Mouse (Mus musculus): ENCODE data around the gene Olfr1410. TPM values are rescaled to one million over a fixed set of nuclear protein-coding genes. Genes with fewer than 3 reads are reported as not detected.

Gene Olfr1410
- total RNA-seq (2022): not detected

- DNase-seq (ENCODE audit: low spot score): no peak
Measured at GRCm38 (mm10) chr1:92605482-92605881, at the start of gene Olfr1410. Olfr1410 (plus strand) TSS chr1:92605782.

- no peak for DNase-seq (ENCODE audit: low spot score)
Measured at GRCm38 (mm10) chr1:92571022-92571421, 34.6 kb upstream of the Olfr1410 start, which contains the start of gene Olfr1413. Olfr1413 (plus strand) TSS chr1:92571322.

- DNase-seq (ENCODE audit: low spot score): no peak
Measured at GRCm38 (mm10) chr1:92585479-92585878, 20.1 kb upstream of the Olfr1410 start, which contains the start of gene Olfr1412. Olfr1412 (plus strand) TSS chr1:92585779.

- DNase-seq (ENCODE audit: low spot score): no peak
Measured at GRCm38 (mm10) chr1:92594111-92594510, 11.5 kb upstream of the Olfr1410 start, which contains the start of gene Olfr1411. Olfr1411 (plus strand) TSS chr1:92594411.

GRCm38 (mm10) chr1:92596019-92596418, 9.6 kb upstream of the Olfr1410 start:
- no peak for DNase-seq (ENCODE audit: low spot score)

- DNase-seq (ENCODE audit: low spot score): no peak
Measured at GRCm38 (mm10) chr1:92607711-92608110, 2.1 kb downstream of the Olfr1410 start.

- DNase-seq (ENCODE audit: low spot score): peak; percentile 35
Measured at GRCm38 (mm10) chr1:92611008-92611407, 5.4 kb downstream of the Olfr1410 start.

GRCm38 (mm10) chr1:92613175-92613574, 7.6 kb downstream of the Olfr1410 start:
- DNase-seq (ENCODE audit: low spot score): no peak

- no peak for DNase-seq (ENCODE audit: low spot score)
Measured at GRCm38 (mm10) chr1:92614516-92614915, 8.9 kb downstream of the Olfr1410 start.

GRCm38 (mm10) chr1:92616046-92616445, 10.5 kb downstream of the Olfr1410 start:
- DNase-seq (ENCODE audit: low spot score): no peak

- no peak for DNase-seq (ENCODE audit: low spot score)
Measured at GRCm38 (mm10) chr1:92617488-92617887, 11.9 kb downstream of the Olfr1410 start, which contains the start of gene Olfr12. Olfr12 (plus strand) TSS chr1:92617788.

GRCm38 (mm10) chr1:92618360-92618759, 12.8 kb downstream of the Olfr1410 start:
- no peak for DNase-seq (ENCODE audit: low spot score)

- no peak for DNase-seq (ENCODE audit: low spot score)
Measured at GRCm38 (mm10) chr1:92628227-92628626, 22.6 kb downstream of the Olfr1410 start.

- DNase-seq (ENCODE audit: low spot score): no peak
Measured at GRCm38 (mm10) chr1:92632196-92632595, 26.6 kb downstream of the Olfr1410 start.

GRCm38 (mm10) chr1:92632948-92633347, 27.4 kb downstream of the Olfr1410 start:
- DNase-seq (ENCODE audit: low spot score): no peak

GRCm38 (mm10) chr1:92633726-92634125, 28.1 kb downstream of the Olfr1410 start:
- DNase-seq (ENCODE audit: low spot score): no peak

GRCm38 (mm10) chr1:92634569-92634968, 29.0 kb downstream of the Olfr1410 start:
- no peak for DNase-seq (ENCODE audit: low spot score)

GRCm38 (mm10) chr1:92634976-92635599, 29.5 kb downstream of the Olfr1410 start:
- no peak for DNase-seq (ENCODE audit: low spot score)

- no peak for DNase-seq (ENCODE audit: low spot score)
Measured at GRCm38 (mm10) chr1:92636015-92636414, 30.4 kb downstream of the Olfr1410 start.

GRCm38 (mm10) chr1:92636676-92637075, 31.1 kb downstream of the Olfr1410 start:
- no peak for DNase-seq (ENCODE audit: low spot score)

GRCm38 (mm10) chr1:92637501-92638172, 32.1 kb downstream of the Olfr1410 start:
- no peak for DNase-seq (ENCODE audit: low spot score)

- DNase-seq (ENCODE audit: low spot score): no peak
Measured at GRCm38 (mm10) chr1:92638181-92638580, 32.6 kb downstream of the Olfr1410 start.

- DNase-seq (ENCODE audit: low spot score): no peak
Measured at GRCm38 (mm10) chr1:92638736-92639135, 33.2 kb downstream of the Olfr1410 start.

All from heart, adult 8-10 months (tissue).